Mouse (Mus musculus) cerebellum, postnatal 36 days (tissue): ENCODE results near the gene Acap1.
A peak's percentile ranks its signal among the peaks of the same experiment; 100 is the strongest.
"Not testable (repeated sequence)": the region's sequence is repeated elsewhere in the genome, so short reads cannot be mapped to it uniquely, and the experiment has no call there.

Experiments
- DNase-seq, 2 experiments: peaks; one replicate each; pipeline ENCODE4 v3.0.0; 2021 to 2022; ENCODE audit warnings: mixed read lengths in 2 of 2

Gene Acap1

DNA sequence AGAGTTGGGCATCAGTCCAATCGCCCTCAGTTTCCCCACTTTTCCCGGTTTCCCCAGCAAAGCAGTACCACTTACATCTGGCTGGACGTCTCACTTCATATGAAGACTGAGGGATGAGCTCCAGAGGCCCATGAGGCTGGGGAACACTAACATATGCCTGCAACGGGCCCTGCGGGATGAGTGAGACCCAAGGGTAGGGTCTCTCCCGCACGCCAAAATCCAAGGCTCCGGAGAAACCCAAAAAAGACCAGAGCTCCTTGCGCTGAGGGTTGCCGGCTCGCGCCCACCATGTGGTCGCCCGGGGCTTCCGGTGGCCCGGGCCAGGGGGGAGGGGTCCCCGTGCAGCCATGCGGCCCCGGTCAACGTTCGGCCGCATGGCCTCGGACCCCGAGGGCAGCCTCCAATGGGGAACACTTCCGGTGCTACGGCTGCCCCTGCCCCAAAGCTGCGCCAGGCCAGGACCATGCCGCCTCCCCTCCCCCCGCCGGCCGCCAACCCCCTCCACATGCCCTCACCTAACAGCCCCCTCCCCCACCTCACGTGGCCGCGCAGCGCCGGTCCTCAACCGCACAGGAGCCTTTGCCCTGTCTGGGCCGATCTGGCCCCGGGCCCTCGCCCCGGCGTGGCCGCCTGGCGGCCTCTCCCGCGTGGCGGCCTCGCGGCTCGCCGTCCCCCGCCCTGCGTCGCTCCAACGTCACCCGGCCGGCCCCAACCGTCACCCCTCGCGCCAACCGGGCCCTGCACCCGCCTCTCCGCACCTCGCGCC is 25.1 kb upstream of the Acap1 start:
- peak in 1 of 2 experiments; percentile 40 for DNase-seq

DNA sequence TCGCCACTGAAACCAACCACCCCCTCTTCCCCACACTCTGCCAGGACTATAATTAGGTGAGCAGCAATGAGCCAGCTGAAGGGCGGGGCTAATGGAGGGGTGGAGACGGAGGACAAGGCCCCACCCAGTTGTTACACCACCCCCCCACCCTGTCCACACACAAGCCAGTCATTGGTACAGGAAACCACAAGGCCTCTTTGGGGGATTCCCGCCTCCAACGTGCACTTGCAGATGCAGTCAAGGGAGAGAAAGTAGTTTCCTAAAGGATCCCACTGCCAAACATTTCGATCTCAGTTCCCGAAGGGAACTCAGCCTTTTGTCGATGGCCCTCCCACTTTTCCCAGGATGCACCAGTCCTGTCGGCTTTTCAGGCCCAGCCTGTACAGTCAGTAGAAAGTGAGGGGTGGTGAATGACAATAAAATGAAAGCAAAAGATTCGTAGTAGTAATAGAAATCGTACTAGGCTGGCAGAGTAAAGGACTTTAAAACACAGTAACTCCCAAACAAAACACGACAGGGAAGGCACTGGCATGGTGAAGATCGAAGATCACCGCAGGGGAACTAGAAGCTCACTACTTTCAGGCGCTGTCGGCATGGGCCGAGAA is 24.4 kb upstream of the Acap1 start:
- peak; percentile 39 to 42 for DNase-seq

DNA sequence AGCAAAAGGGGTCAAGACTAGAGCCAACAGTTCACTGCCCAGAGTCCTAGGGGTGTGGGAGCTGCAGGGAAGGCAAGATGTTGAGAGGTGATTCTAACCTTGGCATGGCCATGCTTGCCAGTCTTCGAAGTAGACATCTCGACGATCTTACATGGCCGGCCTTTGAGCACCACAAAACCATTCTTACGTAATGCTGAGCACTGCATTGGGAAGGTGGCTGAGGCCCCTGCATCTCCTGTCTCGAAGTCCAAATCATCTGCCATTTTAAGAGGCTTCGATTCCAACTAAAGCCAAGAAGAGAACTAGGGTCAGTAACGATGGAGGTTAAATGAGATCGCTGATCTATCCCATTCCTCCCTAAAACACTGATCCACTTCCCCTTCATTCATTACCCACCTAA is 23.7 kb upstream of the Acap1 start:
- DNase-seq, result no peak

DNA sequence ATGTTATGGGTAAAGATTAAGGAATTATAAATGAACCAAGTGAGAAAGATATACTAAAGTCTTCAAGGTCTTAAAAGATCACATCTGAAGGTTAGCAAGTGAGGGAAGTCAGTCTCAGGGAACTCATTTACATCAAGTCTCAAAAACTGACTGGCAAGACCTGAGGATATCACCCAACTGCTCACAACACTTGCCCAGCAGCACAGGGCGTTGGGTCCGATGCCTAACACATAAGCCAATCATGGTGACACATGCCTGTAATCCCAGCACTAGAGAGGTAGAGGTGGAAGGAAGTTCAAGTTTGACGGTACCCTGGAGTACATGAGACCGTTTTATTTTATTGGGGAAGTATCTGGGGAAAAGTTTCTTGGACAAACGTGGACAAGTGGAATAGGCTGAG is 22.8 kb upstream of the Acap1 start:
- DNase-seq, result no peak

DNA sequence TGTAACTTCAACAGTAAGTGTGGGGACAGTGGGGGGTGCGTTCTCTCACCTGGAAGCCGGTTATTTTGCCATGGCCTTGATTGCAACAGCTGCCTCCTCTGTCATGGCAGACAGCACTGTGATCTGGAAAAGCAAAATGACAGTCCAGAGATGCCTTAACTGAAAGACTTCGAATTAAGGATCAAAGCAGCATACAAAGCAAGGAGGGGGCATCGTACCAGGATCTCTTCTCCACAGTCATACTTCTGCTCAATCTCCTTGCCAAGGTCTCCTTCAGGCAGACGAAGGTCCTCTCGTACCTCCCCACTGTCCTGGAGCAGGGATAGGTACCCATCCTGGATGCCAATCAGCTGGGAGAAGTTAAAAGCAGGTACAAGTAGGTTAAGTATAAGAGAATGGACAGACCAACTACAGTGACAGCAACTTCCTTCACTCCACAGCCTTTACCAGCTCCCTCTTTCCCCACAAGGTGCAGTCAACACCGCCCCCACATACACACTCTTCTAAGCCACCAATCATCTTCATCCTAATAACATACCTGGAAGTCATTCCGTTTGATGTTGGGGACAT is 22.1 kb upstream of the Acap1 start:
- DNase-seq, result no peak

DNA sequence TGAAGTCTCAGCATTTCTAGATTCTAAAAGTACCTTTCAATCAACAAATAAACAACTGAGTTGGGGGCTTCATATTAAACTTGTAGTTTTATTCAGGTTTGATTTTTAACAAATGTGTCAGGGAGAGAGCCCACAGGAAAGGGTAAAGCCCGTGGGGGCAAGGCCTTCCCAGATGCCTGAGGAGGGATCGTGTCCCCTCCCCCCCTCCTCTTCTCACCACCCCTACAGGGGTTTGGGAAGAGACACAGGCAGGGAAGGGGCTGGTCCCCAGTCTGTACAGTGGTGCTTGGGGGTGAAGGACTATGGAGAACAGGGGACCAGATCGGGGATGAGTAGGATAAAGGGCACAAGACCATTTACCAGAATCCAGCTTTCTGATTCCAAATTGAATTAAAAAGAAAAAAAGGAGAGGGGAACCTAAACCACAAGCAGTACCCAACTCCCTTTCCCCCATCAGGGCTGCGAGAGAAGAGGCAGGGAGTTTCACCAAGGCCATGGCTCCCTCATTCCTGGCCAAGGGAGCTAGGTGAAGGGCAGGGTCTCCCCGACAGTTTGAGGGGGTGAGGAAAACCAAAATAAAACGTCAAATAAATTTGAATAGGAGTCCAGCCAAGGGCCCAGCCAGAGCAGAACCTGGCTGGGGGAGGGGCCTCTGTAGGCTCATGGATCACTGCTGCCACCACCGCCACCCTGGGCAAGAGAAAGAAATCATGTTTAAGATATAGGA is 21.5 kb upstream of the Acap1 start:
- not testable (repeated sequence) for DNase-seq

GRCm38 (mm10) chr11:69915667-69916627 is 20.6 kb upstream of the Acap1 start:
- no peak for DNase-seq

DNA sequence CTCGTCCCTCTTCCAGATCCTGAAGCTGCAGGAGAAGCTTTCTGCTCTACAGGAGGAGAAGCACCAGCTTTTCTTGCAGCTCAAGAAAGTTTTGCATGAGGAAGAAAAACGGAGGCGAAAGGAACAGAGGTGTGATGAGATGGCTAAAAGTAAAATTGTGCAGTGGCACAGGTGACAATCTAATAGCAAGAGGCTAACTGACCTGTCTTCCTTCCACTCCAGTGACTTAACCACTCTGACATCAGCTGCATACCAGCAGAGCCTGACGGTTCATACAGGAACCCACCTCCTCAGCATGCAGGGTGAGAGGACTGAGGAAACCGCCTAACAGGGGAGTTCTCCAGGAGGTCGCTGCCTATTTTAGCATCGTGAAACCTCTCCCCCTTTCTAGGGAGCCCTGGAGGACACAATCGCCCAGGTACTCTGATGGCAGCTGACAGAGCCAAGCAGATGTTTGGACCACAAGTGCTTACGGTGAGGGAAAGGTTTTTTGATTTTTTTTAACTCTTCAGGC is 19.6 kb upstream of the Acap1 start:
- DNase-seq, result no peak

GRCm38 (mm10) chr11:69914372-69914764 is 19.0 kb upstream of the Acap1 start:
- DNase-seq, result no peak

- peak; percentile 94 to 97 for DNase-seq
Observed at GRCm38 (mm10) chr11:69913554-69914371, 18.4 kb upstream of the Acap1 start, which contains the start of gene Gps2. Gps2 (plus strand) TSS chr11:69913888.

GRCm38 (mm10) chr11:69912716-69913530 is 17.6 kb upstream of the Acap1 start:
- no peak for DNase-seq

DNA sequence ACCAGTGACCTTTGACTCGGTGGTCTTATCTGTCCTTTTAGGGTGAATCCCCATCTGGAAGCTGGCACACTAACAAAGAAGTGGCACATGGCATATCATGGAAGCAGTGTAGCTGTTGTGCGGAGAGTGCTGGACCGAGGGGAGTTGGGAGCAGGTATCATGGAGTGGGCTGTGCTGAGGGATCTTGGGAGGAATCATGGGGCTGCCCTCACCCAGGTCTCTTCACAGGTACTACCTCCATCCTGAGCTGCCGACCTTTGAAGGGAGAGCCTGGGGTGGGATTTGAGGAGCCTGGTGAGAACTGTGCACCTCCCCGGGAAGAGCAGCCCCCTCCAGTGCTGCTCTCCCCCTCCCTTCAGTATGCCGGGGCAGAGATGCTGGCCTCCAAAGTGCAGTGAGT is 16.4 kb upstream of the Acap1 start:
- no peak for DNase-seq

- DNase-seq, result no peak
Observed at GRCm38 (mm10) chr11:69910781-69911560, 15.6 kb upstream of the Acap1 start.

- DNase-seq, result no peak
Observed at GRCm38 (mm10) chr11:69910177-69910576, 14.8 kb upstream of the Acap1 start.

DNA sequence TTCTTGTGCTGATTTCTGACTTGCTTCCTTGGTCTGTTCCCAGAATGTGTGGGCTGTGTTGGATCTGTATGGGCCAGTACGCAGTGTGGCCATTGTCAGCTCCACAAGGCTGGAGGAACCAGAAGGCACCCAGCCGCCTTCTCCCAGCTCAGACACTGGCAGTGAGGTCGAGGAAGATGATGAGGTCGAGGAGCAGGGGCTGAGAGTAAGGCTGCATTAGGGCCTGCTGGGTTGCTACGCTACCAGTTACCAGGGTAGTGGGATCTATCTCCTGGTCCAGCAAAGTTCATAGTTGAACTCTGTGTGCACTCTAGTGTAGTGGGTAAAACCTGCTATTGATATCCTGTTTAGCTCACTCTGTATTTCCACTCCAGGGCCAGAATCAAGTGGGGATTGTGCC is 13.8 kb upstream of the Acap1 start:
- DNase-seq, result no peak

DNA sequence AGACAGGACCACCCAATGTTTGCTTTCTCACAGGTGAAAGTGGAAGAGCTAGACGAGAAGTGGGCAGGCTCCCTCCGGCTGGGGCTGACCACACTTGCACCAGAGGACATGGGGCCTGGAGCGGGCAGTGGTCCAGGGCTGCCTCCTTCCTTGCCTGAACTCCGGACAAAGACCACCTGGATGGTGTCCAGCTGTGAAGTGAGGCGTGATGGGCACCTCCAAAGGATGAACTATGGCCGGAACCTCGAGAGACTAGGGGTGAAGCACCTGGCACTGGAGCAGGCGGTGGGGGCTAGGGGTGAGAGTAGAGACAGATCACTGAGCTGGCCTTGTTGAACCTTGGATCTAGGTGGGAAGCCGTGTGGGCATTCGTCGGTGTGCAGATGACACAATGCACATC is 13.3 kb upstream of the Acap1 start:
- DNase-seq, result no peak

DNA sequence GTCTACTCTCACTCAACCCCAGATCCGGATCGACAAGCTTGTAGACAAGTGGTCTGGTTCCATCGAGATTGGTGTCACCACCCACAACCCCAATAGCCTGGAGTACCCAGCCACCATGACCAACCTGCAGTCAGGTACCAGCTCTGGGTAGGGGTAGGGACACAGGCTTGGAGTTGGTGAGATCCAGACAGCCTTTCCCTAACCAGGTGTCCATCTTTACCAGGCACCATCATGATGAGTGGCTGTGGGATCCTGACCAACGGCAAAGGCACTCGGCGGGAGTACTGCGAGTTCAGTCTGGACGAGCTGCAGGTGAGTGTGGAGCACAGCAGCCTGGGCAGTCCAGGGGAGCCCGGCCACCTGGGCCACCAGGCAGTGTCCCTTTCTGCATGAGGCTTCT is 9.0 kb upstream of the Acap1 start:
- no peak for DNase-seq

GRCm38 (mm10) chr11:69902972-69903371 is 7.6 kb upstream of the Acap1 start:
- no peak for DNase-seq

DNA sequence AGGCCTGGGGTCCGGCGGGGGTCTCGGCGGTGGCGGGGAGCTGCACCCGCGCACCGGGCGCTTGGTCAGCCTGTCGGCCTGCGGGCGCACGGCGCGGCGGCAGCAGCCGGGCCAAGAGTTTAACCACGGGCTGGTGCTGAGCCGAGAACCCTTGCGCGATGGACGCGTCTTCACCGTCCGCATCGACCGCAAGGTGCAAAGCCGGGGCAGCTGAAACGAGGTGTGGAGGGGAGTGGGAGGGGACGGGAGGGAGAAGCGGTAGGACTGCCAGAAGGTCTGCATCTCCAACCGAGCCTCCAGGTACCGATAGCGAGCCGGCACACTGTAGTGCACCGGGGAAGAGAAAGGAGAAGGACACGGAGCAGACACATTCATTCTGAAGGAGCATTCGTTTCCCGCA is 6.7 kb upstream of the Acap1 start:
- peak in 1 of 2 experiments; percentile 41 for DNase-seq
